Comparison of ENCODE assay signal across 21 mouse cellular contexts in the genomic region with DNA sequence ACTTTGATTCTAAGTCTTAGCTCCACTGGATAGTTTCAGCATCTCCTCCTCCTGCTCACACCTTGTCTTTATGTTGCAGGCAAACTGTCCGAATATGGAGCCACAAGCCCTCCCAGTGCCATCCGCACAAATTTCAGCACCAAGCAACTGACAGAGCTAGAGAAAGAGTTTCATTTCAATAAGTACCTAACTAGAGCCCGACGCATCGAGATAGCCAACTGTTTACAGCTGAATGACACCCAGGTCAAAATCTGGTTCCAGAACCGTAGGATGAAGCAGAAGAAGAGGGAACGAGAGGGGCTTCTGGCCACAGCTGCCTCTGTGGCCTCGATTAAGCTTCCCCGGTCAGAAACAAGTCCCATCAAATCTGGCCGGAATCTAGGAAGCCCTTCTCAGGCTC. TPM values are rescaled to one million over a fixed set of nuclear protein-coding genes. Genes with fewer than 3 reads are reported as not detected.
DNase-seq lines count a peak whose midpoint lies in the region; ATAC-seq and TF ChIP-seq lines count a peak whose summit lies in the region.
"Had no signal": no experiment of that assay in that cellular context is flagged by ENCODE, and none has a peak within 500 bp of the region (broad histone marks: within the 10 kb centered on the region; RNA-seq: fewer than 3 reads in every experiment).

No protein-coding gene starts in this region.

- H3K27me3 ChIP-seq in hindbrain, embryonic 12.5 days, result peaks cover 76% of the 10 kb centered on the region
- peaks cover 54% of the 10 kb centered on the region for H3K27me3 ChIP-seq in hindbrain, postnatal 0 days (ENCODE audit: insufficient read depth, low read length)
- H3K27me3 ChIP-seq in midbrain, embryonic 11.5 days (ENCODE audit: control insufficient read depth, insufficient read depth, low read length), result peaks cover 66% of the 10 kb centered on the region
- H3K27me3 ChIP-seq in midbrain, embryonic 14.5 days (ENCODE audit: control insufficient read depth, insufficient read depth, low read length), result peaks cover 77% of the 10 kb centered on the region
- peaks cover 5% of the 10 kb centered on the region; the same call in 1 of the 2 replicates for H3K27me3 ChIP-seq in neural tube, embryonic 14.5 days (ENCODE audit: control insufficient read depth, insufficient read depth, low read length)
- H3K27me3 ChIP-seq: CH12.LX had no signal

- DNase-seq in embryo, embryonic 10.5 days (ENCODE audit: low spot score), result peak; percentile 42
- DNase-seq in embryo, embryonic 10 days (ENCODE audit: low spot score), result no peak
- no peak for DNase-seq in hindbrain, postnatal 0 days (ENCODE audit: low spot score)
- peak; percentile 89 for DNase-seq in midbrain, embryonic 11.5 days (ENCODE audit: low spot score, missing footprints)
- DNase-seq in midbrain, embryonic 14.5 days, result no peak
- DNase-seq in spleen, postnatal 10 days (ENCODE audit: low spot score in 2 of 2), result no peak
- DNase-seq: cerebellum, postnatal 36 days; heart, postnatal 4 days; kidney, postnatal 25 days; right cerebral cortex, postnatal 14 days had no signal

- ATAC-seq in hindbrain, embryonic 12.5 days (ENCODE audit: low FRiP score), result no peak
- ATAC-seq in hindbrain, postnatal 0 days, result no peak
- ATAC-seq in midbrain, embryonic 11.5 days (ENCODE audit: low FRiP score), result no peak
- no peak for ATAC-seq in midbrain, embryonic 14.5 days (ENCODE audit: low FRiP score, low TSS enrichment)
- no peak for ATAC-seq in neural tube, embryonic 14.5 days (ENCODE audit: low read depth)
- ATAC-seq: Patski had no signal

- peaks cover 17% of the 10 kb centered on the region for H3K4me1 ChIP-seq in hindbrain, embryonic 12.5 days
- 0 out of 2 replicates have a peak, but pooled peaks cover 4% of the 10 kb centered on the region for H3K4me1 ChIP-seq in hindbrain, postnatal 0 days (ENCODE audit: insufficient read depth, low read length)
- H3K4me1 ChIP-seq in midbrain, embryonic 11.5 days (ENCODE audit: control insufficient read depth, insufficient read depth, low read length), result peaks cover 14% of the 10 kb centered on the region
- H3K4me1 ChIP-seq in midbrain, embryonic 14.5 days (ENCODE audit: control insufficient read depth, insufficient read depth, low read length), result peaks cover 10% of the 10 kb centered on the region
- peaks cover 11% of the 10 kb centered on the region; the same call in 1 of the 2 replicates for H3K4me1 ChIP-seq in neural tube, embryonic 14.5 days (ENCODE audit: control insufficient read depth, insufficient read depth, low read length)

- 50% methylated on average over 10 of the region's 10 CpGs for WGBS in hindbrain, embryonic 12.5 days
- 65% methylated on average over 10 of the region's 10 CpGs for WGBS in hindbrain, postnatal 0 days
- 49% methylated on average over 10 of the region's 10 CpGs for WGBS in midbrain, embryonic 11.5 days
- 58% methylated on average over 10 of the region's 10 CpGs for WGBS in midbrain, embryonic 14.5 days
- whole genome bisulfite sequencing in neural tube, embryonic 14.5 days, result 52% methylated on average over 10 of the region's 10 CpGs

- H3K9me3 ChIP-seq in hindbrain, embryonic 12.5 days (replicated peaks), result no peaks in the 10 kb centered on the region
- no peaks in the 10 kb centered on the region for H3K9me3 ChIP-seq in hindbrain, postnatal 0 days (ENCODE audit: low read length)
- H3K9me3 ChIP-seq in midbrain, embryonic 11.5 days (ENCODE audit: control insufficient read depth, low read length), result no peaks in the 10 kb centered on the region
- H3K9me3 ChIP-seq in midbrain, embryonic 14.5 days (ENCODE audit: control insufficient read depth, low read length), result no peaks in the 10 kb centered on the region
- no peaks in the 10 kb centered on the region for H3K9me3 ChIP-seq in neural tube, embryonic 14.5 days (ENCODE audit: control insufficient read depth, low read length)
- H3K9me3 ChIP-seq: forebrain, embryonic 15.5 days had no signal

- TF ChIP-seq CTCF in hindbrain, postnatal 0 days (IDR thresholded peaks at IDR 0.05; ENCODE audit: low read depth), result no peak

- no peak overlapping the region for H3K27ac ChIP-seq in hindbrain, embryonic 12.5 days
- H3K27ac ChIP-seq in hindbrain, postnatal 0 days, result no peak overlapping the region
- H3K27ac ChIP-seq in midbrain, embryonic 11.5 days (ENCODE audit: low read depth, low read length), result no peak overlapping the region
- no peak overlapping the region for H3K27ac ChIP-seq in midbrain, embryonic 14.5 days (replicated peaks; ENCODE audit: low read depth, low read length)
- no peak overlapping the region for H3K27ac ChIP-seq in neural tube, embryonic 14.5 days (ENCODE audit: low read depth, low read length)
- H3K27ac ChIP-seq: forebrain, embryonic 15.5 days; liver, embryonic 14.5 days had no signal

- no peak overlapping the region for H3K4me2 ChIP-seq in hindbrain, embryonic 12.5 days (replicated peaks)
- no peak overlapping the region for H3K4me2 ChIP-seq in hindbrain, postnatal 0 days (ENCODE audit: low read depth, low read length)
- no peak overlapping the region for H3K4me2 ChIP-seq in midbrain, embryonic 11.5 days
- no peak overlapping the region for H3K4me2 ChIP-seq in midbrain, embryonic 14.5 days (ENCODE audit: low read length)
- no peak overlapping the region for H3K4me2 ChIP-seq in neural tube, embryonic 14.5 days (ENCODE audit: low read depth, low read length)

- H3K4me3 ChIP-seq in hindbrain, embryonic 12.5 days, result peak overlapping the region; percentile 53; the same call in 1 of the 2 replicates
- H3K4me3 ChIP-seq in hindbrain, postnatal 0 days (ENCODE audit: low read length), result no peak overlapping the region
- H3K4me3 ChIP-seq in midbrain, embryonic 11.5 days (ENCODE audit: low read depth, low read length), result no peak overlapping the region
- no peak overlapping the region for H3K4me3 ChIP-seq in midbrain, embryonic 14.5 days (replicated peaks; ENCODE audit: low read depth, low read length)
- H3K4me3 ChIP-seq in neural tube, embryonic 14.5 days (ENCODE audit: low read depth, low read length), result peak overlapping the region; percentile 52
- H3K4me3 ChIP-seq: erythroblast, embryonic 14.5 days had no signal

- H3K9ac ChIP-seq in hindbrain, embryonic 12.5 days, result no peak overlapping the region
- H3K9ac ChIP-seq in hindbrain, postnatal 0 days (replicated peaks; ENCODE audit: low read length), result no peak overlapping the region
- H3K9ac ChIP-seq in midbrain, embryonic 11.5 days (ENCODE audit: low read length), result no peak overlapping the region
- no peak overlapping the region for H3K9ac ChIP-seq in midbrain, embryonic 14.5 days (replicated peaks; ENCODE audit: low read length)
- H3K9ac ChIP-seq in neural tube, embryonic 14.5 days (replicated peaks; ENCODE audit: low read depth, low read length), result no peak overlapping the region
- H3K9ac ChIP-seq: forebrain, embryonic 15.5 days; liver, embryonic 14.5 days had no signal

- no peaks in the 10 kb centered on the region for H3K36me3 ChIP-seq in hindbrain, embryonic 12.5 days
- H3K36me3 ChIP-seq in hindbrain, postnatal 0 days (ENCODE audit: insufficient read depth, low read length), result no peaks in the 10 kb centered on the region
- H3K36me3 ChIP-seq in midbrain, embryonic 11.5 days (ENCODE audit: control insufficient read depth, insufficient read depth, low read length), result no peaks in the 10 kb centered on the region
- H3K36me3 ChIP-seq in midbrain, embryonic 14.5 days (ENCODE audit: control insufficient read depth, insufficient read depth, low read length), result no peaks in the 10 kb centered on the region
- H3K36me3 ChIP-seq in neural tube, embryonic 14.5 days (ENCODE audit: control insufficient read depth, insufficient read depth, low read length), result no peaks in the 10 kb centered on the region
- H3K36me3 ChIP-seq: forebrain, embryonic 15.5 days had no signal

RNA-seq across cellular contexts. Expression of a gene that starts 1.2 kb away (rescaled TPM):
- polyA plus RNA-seq in hindbrain, embryonic 12.5 days (2016; fragmentation: Nextera tagmentation; extraction: Ambion mirVana), result 2.5 and 3.3 TPM in 2 replicates
- total RNA-seq in hindbrain, postnatal 0 days (2014; rRNA removed), result 0.26 and 1.7 TPM in 2 replicates
- polyA plus RNA-seq in hindbrain, postnatal 0 days (2015; fragmentation: Nextera tagmentation; extraction: Ambion mirVana), result 0.43 and 0.46 TPM in 2 replicates
- polyA plus RNA-seq in midbrain, embryonic 11.5 days (2014; fragmentation: Nextera tagmentation; extraction: Ambion mirVana), result not detected in 2 replicates
- not detected in 2 replicates for polyA plus RNA-seq in midbrain, embryonic 14.5 days (2014; fragmentation: Nextera tagmentation; extraction: Ambion mirVana)
- polyA plus RNA-seq in neural tube, embryonic 14.5 days (2014; fragmentation: Nextera tagmentation; extraction: Ambion mirVana), result 0.32 and 4.6 TPM in 2 replicates
- total RNA-seq: CH12.LX; heart, postnatal 4 days; layer of hippocampus, postnatal 10 days; left cerebral cortex, postnatal 36 days; megakaryocyte-erythroid progenitor cell, adult 5-6 weeks had no signal
- polyA plus RNA-seq: erythroblast, embryonic 14.5 days; forebrain, embryonic 15.5 days; liver, embryonic 14.5 days; lung, postnatal 0 days; Patski had no signal

RNA-seq across cellular contexts. Expression of a gene that starts 37.4 kb away (rescaled TPM):
- 0.66 and 1.1 TPM in 2 replicates for polyA plus RNA-seq in hindbrain, embryonic 12.5 days (2016; fragmentation: Nextera tagmentation; extraction: Ambion mirVana)
- total RNA-seq in hindbrain, postnatal 0 days (2014; rRNA removed), result 1.3 and 3.5 TPM in 2 replicates
- 0.37 and 0.70 TPM in 2 replicates for polyA plus RNA-seq in hindbrain, postnatal 0 days (2015; fragmentation: Nextera tagmentation; extraction: Ambion mirVana)
- not detected in 2 replicates for polyA plus RNA-seq in midbrain, embryonic 11.5 days (2014; fragmentation: Nextera tagmentation; extraction: Ambion mirVana)
- polyA plus RNA-seq in midbrain, embryonic 14.5 days (2014; fragmentation: Nextera tagmentation; extraction: Ambion mirVana), result not detected in 2 replicates
- polyA plus RNA-seq in neural tube, embryonic 14.5 days (2014; fragmentation: Nextera tagmentation; extraction: Ambion mirVana), result 1.4 and 2.5 TPM in 2 replicates
- total RNA-seq: heart, postnatal 4 days; layer of hippocampus, postnatal 10 days; left cerebral cortex, postnatal 36 days; megakaryocyte-erythroid progenitor cell, adult 5-6 weeks had no signal
- polyA plus RNA-seq: erythroblast, embryonic 14.5 days; forebrain, embryonic 15.5 days; liver, embryonic 14.5 days; lung, postnatal 0 days had no signal

RNA-seq across cellular contexts. Expression of a gene that starts 52.2 kb away (rescaled TPM):
- polyA plus RNA-seq in hindbrain, embryonic 12.5 days (2016; fragmentation: Nextera tagmentation; extraction: Ambion mirVana), result 3.6 and 4.6 TPM in 2 replicates
- 13.9 and 18.1 TPM in 2 replicates for total RNA-seq in hindbrain, postnatal 0 days (2014; rRNA removed)
- 1.6 and 1.9 TPM in 2 replicates for polyA plus RNA-seq in hindbrain, postnatal 0 days (2015; fragmentation: Nextera tagmentation; extraction: Ambion mirVana)
- not detected in 2 replicates for polyA plus RNA-seq in midbrain, embryonic 11.5 days (2014; fragmentation: Nextera tagmentation; extraction: Ambion mirVana)
- not detected in 2 replicates for polyA plus RNA-seq in midbrain, embryonic 14.5 days (2014; fragmentation: Nextera tagmentation; extraction: Ambion mirVana)
- 4.7 and 5.5 TPM in 2 replicates for polyA plus RNA-seq in neural tube, embryonic 14.5 days (2014; fragmentation: Nextera tagmentation; extraction: Ambion mirVana)
- total RNA-seq: layer of hippocampus, postnatal 10 days; left cerebral cortex, postnatal 36 days; megakaryocyte-erythroid progenitor cell, adult 5-6 weeks had no signal
- polyA plus RNA-seq: forebrain, embryonic 15.5 days; lung, postnatal 0 days had no signal

RNA-seq across cellular contexts. Expression of a gene that starts 52.2 kb away (rescaled TPM):
- 69.6 and 83.5 TPM in 2 replicates for polyA plus RNA-seq in hindbrain, embryonic 12.5 days (2016; fragmentation: Nextera tagmentation; extraction: Ambion mirVana)
- 31.3 and 36.8 TPM in 2 replicates for total RNA-seq in hindbrain, postnatal 0 days (2014; rRNA removed)
- 25.2 and 26.3 TPM in 2 replicates for polyA plus RNA-seq in hindbrain, postnatal 0 days (2015; fragmentation: Nextera tagmentation; extraction: Ambion mirVana)
- polyA plus RNA-seq in midbrain, embryonic 11.5 days (2014; fragmentation: Nextera tagmentation; extraction: Ambion mirVana), result 0.07 and 0.14 TPM in 2 replicates
- not detected in 2 replicates for polyA plus RNA-seq in midbrain, embryonic 14.5 days (2014; fragmentation: Nextera tagmentation; extraction: Ambion mirVana)
- polyA plus RNA-seq in neural tube, embryonic 14.5 days (2014; fragmentation: Nextera tagmentation; extraction: Ambion mirVana), result 13.5 and 13.9 TPM in 2 replicates
- total RNA-seq: layer of hippocampus, postnatal 10 days; left cerebral cortex, postnatal 36 days; megakaryocyte-erythroid progenitor cell, adult 5-6 weeks had no signal
- polyA plus RNA-seq: erythroblast, embryonic 14.5 days; forebrain, embryonic 15.5 days; lung, postnatal 0 days had no signal

RNA-seq across cellular contexts. Expression of a gene that starts 59.6 kb away (rescaled TPM):
- polyA plus RNA-seq in hindbrain, embryonic 12.5 days (2016; fragmentation: Nextera tagmentation; extraction: Ambion mirVana), result 0.14 and 0.46 TPM in 2 replicates
- total RNA-seq in hindbrain, postnatal 0 days (2014; rRNA removed), result 0.37 and 9.2 TPM in 2 replicates
- polyA plus RNA-seq in hindbrain, postnatal 0 days (2015; fragmentation: Nextera tagmentation; extraction: Ambion mirVana), result 0.21 TPM in 1 of 2 replicates, not detected in the other
- 0.11 TPM in 1 of 2 replicates, not detected in the other for polyA plus RNA-seq in midbrain, embryonic 11.5 days (2014; fragmentation: Nextera tagmentation; extraction: Ambion mirVana)
- not detected in 2 replicates for polyA plus RNA-seq in midbrain, embryonic 14.5 days (2014; fragmentation: Nextera tagmentation; extraction: Ambion mirVana)
- 19.9 and 23.6 TPM in 2 replicates for polyA plus RNA-seq in neural tube, embryonic 14.5 days (2014; fragmentation: Nextera tagmentation; extraction: Ambion mirVana)
- total RNA-seq: left cerebral cortex, postnatal 36 days; megakaryocyte-erythroid progenitor cell, adult 5-6 weeks had no signal
- polyA plus RNA-seq: erythroblast, embryonic 14.5 days had no signal

Comparison
In these comparisons a context has a peak if more than half of its experiments do, and no peak if none do; other contexts are left out.
1. DNase-seq: peak in embryo, embryonic 10.5 days (single experiment) and midbrain, embryonic 11.5 days (single experiment); none in embryo, embryonic 10 days (single experiment), hindbrain, postnatal 0 days (single experiment), midbrain, embryonic 14.5 days (single experiment) and spleen, postnatal 10 days (0 of 2).
2. H3K4me3 ChIP-seq: peak in hindbrain, embryonic 12.5 days (single experiment) and neural tube, embryonic 14.5 days (single experiment); none in hindbrain, postnatal 0 days (single experiment), midbrain, embryonic 11.5 days (single experiment) and midbrain, embryonic 14.5 days (single experiment).